Mouse (Mus musculus): Measurements from ENCODE around the gene Slc5a4a.

Gene Slc5a4a

GRCm38 (mm10) chr10:76225944-76226343 lies 78.7 kb downstream of the Slc5a4a start:
- no peak for DNase-seq

- no peak for DNase-seq
Observed at GRCm38 (mm10) chr10:76229627-76230026, 82.4 kb downstream of the Slc5a4a start.

- DNase-seq = peak; percentile 96
Observed at GRCm38 (mm10) chr10:76237341-76238225, 90.3 kb downstream of the Slc5a4a start, which contains the start of gene Prmt2. Gene Prmt2, minus strand, starts transcription at chr10:76237865.

Data from retina, postnatal 1 day (tissue).